Mouse (Mus musculus) retina, adult 2 months (tissue): ENCODE data around the gene Erich6b.

Experiments
- DNase-seq: peaks from one replicate; pipeline ENCODE4 v3.0.0-alpha.2; 2012; ENCODE audit warnings: low read depth, low spot score

Gene Erich6b

DNA sequence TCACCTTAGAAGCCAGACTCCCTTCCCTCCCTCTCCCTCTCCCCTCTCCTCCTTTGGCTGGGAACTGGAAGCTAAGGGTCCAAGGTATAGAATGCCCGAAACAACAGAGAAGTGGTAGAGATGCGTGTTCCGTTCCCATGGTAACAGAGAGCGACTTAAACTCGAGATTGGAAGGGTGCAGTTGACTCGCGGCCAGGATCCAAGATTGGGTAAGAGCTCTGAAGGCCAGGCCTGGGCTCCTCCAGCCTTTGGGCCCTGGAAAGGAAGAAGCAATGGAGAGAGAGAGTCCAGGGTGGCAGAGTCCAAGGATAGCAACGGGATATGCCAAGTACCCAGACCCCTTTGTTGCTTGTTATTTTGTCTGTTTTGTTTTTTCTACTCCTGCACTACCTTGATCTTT, at the start of gene Erich6b:
Gene Erich6b (plus strand): TSS at position 180 of the 400 bp plus-strand sequence.
- no peak for DNase-seq

- DNase-seq: no peak
These were observed 49.1 kb upstream of the Erich6b start, which contains the start of gene Spert for GRCm38 (mm10) chr14:75592978-75593377. Gene Spert, minus strand, starts transcription at chr14:75593116.

GRCm38 (mm10) chr14:75609176-75609575, 32.9 kb upstream of the Erich6b start:
- no peak for DNase-seq

DNA sequence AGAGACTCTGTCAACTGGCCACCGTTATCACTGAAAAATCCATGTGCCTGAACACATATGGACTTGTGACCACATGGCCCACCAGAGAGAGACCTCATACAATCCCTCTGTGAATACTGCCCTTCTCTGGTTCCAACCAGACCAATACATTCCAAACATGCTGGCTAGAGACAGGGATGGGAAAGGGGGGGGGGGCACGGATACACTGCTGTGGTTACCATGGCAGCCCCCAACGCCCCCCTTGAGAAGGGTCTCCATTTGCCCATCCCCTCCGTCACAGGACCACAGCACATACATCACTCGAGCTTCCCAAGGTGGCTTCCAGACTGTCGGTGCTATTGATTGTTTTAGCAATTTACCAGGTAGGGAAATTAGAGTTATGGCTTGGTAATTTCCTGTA, 25.7 kb upstream of the Erich6b start:
- no peak for DNase-seq

- DNase-seq: no peak
These were observed 19.1 kb upstream of the Erich6b start for GRCm38 (mm10) chr14:75622984-75623383.

GRCm38 (mm10) chr14:75628870-75629269, 13.2 kb upstream of the Erich6b start:
- no peak for DNase-seq

GRCm38 (mm10) chr14:75635350-75635749, 6.7 kb upstream of the Erich6b start:
- no peak for DNase-seq

DNA sequence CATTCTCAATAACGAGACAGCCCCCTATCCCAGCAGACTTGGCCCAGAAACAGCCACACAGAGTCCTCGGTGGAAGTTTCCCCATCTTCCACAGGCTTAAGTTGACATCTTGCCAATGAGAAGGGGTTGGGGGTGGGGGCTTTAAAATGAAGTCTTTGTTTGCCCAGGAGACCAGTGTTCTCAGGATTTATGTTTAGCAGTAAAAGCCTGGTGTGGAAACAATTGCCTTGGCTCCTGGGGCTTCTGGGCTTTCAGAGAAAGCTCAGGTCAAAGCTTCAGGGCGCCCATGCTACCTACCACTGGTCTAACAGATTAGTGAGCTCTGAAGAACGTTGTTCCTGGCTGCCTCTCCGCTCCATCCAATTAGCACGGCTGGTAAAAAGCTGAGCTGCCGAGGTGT, 6.0 kb upstream of the Erich6b start:
- no peak for DNase-seq

- no peak for DNase-seq
These were observed 4.4 kb upstream of the Erich6b start for GRCm38 (mm10) chr14:75637641-75638040.

- no peak for DNase-seq
These were observed 1.2 kb upstream of the Erich6b start for GRCm38 (mm10) chr14:75640846-75641245.

DNA sequence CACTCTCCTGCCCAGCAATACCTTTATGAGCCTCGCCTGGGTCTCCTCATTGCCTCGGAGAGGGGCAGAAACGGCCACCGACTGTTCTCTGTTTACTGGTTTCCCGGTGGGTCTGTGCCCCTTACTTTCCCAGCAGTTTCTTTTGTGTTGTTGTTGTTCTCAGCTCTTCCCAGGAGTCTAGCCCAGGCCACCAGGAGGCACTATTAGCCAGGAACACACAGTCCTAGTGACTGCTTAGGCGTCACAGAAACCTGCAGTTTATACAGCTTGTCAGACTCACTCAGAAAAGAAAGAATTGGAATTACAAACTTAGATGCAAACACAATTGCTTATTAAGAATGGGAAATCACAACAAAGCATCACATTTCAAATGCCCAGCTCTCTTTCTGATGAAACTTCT, 690 bp upstream of the Erich6b start:
- no peak for DNase-seq

DNA sequence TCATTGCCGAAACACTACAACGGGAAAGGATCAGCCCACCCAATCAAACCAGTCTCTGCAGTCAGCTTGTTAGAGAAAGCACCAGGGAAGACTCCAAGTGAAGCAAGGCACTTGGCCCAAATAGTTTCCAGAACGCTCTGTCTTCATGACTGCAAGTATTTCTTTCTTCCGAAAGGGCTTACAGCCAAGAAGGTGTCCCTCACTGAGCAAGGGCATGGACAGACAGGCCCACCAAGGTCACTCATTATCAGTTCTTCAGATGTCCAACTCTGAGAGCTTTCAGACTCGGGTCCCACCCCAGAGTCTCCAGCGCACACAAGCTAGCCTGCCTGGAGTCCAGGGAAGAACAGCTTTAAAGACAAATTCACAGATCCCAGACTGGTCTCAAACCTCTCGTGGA, 3.4 kb downstream of the Erich6b start:
- no peak for DNase-seq

- no peak for DNase-seq
These were observed 4.0 kb downstream of the Erich6b start for GRCm38 (mm10) chr14:75646060-75646459.

GRCm38 (mm10) chr14:75646968-75647829, 5.1 kb downstream of the Erich6b start:
- no peak for DNase-seq

- no peak for DNase-seq
These were observed 18.9 kb downstream of the Erich6b start for GRCm38 (mm10) chr14:75660936-75661335.

- no peak for DNase-seq
These were observed 19.5 kb downstream of the Erich6b start for GRCm38 (mm10) chr14:75661548-75661947.

GRCm38 (mm10) chr14:75665430-75666180, 23.5 kb downstream of the Erich6b start:
- DNase-seq: no peak

DNA sequence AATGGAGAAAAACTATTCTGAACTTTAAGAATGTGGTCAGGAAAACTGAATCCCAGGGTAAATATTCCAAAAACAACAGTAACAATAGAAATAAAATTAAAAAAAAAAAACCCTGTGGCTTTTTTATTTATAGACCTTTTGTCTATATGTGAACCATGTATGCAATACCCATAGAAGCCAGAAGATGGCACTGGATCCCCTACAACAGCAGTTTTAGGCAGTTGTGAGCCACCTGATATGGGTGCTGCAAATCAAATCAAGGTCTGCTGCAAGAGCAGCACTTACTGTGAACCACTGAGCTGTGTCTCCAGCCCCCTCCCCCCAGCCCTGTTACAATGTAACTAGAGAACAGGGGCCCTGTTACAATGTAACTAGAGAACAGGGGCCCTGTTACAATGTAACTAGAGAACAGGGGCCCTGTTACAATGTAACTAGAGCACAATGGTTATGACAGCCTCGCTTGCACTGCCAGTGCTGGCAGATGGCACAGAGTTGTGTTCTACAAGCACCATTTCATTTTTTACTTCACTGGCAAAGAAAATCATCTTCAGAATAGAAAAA, 27.1 kb downstream of the Erich6b start:
- DNase-seq: no peak

- DNase-seq: no peak
These were observed 34.3 kb downstream of the Erich6b start for GRCm38 (mm10) chr14:75676316-75676715.

- no peak for DNase-seq
These were observed 48.4 kb downstream of the Erich6b start for GRCm38 (mm10) chr14:75690428-75690827.

DNA sequence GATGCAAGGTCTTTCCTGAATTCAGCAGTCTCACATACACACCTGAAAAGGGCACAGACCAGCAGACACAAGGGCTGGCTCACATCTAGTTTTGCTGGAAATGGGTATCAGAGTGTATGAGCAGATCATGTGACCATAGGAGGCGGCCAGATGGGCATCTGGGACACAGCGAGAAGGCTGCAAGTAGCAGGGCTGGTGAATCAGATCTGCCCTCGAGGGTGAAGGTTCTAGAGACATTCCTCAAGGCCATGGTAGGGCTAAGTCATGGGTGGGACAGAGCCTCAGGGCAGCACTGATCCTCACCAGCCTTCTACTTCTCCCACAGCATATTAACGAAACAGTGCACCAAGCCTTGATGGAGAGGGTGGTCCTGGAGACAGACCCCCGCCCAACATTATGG, 54.0 kb downstream of the Erich6b start:
- DNase-seq: no peak

GRCm38 (mm10) chr14:75697928-75698327, 55.9 kb downstream of the Erich6b start:
- no peak for DNase-seq
